Mouse (Mus musculus) liver, embryonic 16.5 days (tissue): ENCODE data around the gene Uqcc3. TPM values are rescaled to one million over a fixed set of nuclear protein-coding genes. Genes with fewer than 3 reads are reported as not detected.
A peak's percentile ranks its signal among the peaks of the same experiment; 100 is the strongest.
"Not testable (repeated sequence)": the region's sequence is repeated elsewhere in the genome, so short reads cannot be mapped to it uniquely, and the experiment has no call there.

Experiments
- ATAC-seq: fragments of 200-750 bp; cut with Nextera tagmentation; 2 replicates; pipeline ENCODE4 v1.8.0; 2017; ENCODE audit warnings: low read depth, mild to moderate bottlenecking, moderate number of reproducible peaks, moderate library complexity
- H3K27ac ChIP-seq: fragments of 300-500 bp; sonication (generic); 2 replicates; pipeline ENCODE4 v1.5.1; 2014; ENCODE audit warnings: mild to moderate bottlenecking, low read length
- H3K27me3 ChIP-seq: fragments of 300-500 bp; sonication (generic); 2 replicates; pipeline ENCODE4 v1.6.1; 2014; ENCODE audit warnings: low read depth, low read length, mixed read lengths; ENCODE audit not compliant: control insufficient read depth, insufficient read depth
- H3K36me3 ChIP-seq: fragments of 300-500 bp; sonication (generic); 2 replicates; pipeline ENCODE4 v1.6.1; 2014; ENCODE audit warnings: mild to moderate bottlenecking; ENCODE audit not compliant: control insufficient read depth, insufficient read depth
- H3K4me1 ChIP-seq: fragments of 300-500 bp; sonication (generic); 2 replicates; pipeline ENCODE4 v1.6.1; 2014; ENCODE audit warnings: low read depth, low read length, mixed read lengths; ENCODE audit not compliant: control insufficient read depth
- H3K4me2 ChIP-seq: fragments of 300-500 bp; sonication (generic); 2 replicates; pipeline ENCODE4 v1.6.1; 2014; ENCODE audit warnings: low read depth, low read length, mixed read lengths
- H3K4me3 ChIP-seq: fragments of 300-500 bp; sonication (generic); 2 replicates; pipeline ENCODE4 v1.5.1; 2014; ENCODE audit warnings: low read depth, mild to moderate bottlenecking, low read length
- H3K9ac ChIP-seq: fragments of 300-500 bp; sonication (generic); 2 replicates; pipeline ENCODE4 v1.6.1; 2014; ENCODE audit warnings: low read depth, low read length
- H3K9me3 ChIP-seq: fragments of 300-500 bp; sonication (generic); replicated peaks from 2 replicates; pipeline ENCODE4 v1.6.1; 2016; ENCODE audit warnings: low read length; ENCODE audit not compliant: control insufficient read depth
- WGBS: fragments of 180-500 bp; shearing (Covaris S2); extraction: QIAGEN DNeasy Blood & Tissue Kit; methylation state at CpG from one replicate; pipeline ENCODE4 v1.1.7; 2014; ENCODE audit not compliant: insufficient replicate concordance; 5-methylcytosine and 5-hydroxymethylcytosine counted together
- polyA plus RNA-seq: library from polyadenylated mRNA; unstranded; fragments of >200 nt; fragmentation: Nextera tagmentation; extraction: Ambion mirVana; gene quantifications from 2 replicates; pipeline ENCODE4 v1.2.1, GENCODE M21; 2015

The Uqcc3 gene
- polyA plus RNA-seq, 1 experiment from 2014 or later: 27.9 TPM

GRCm38 (mm10) chr19:8886916-8887584 is 6.3 kb upstream of the Uqcc3 start:
- Histone ChIP-seq H3K36me3 (no peaks in the 10 kb centered on the region), H3K9ac (no peak overlapping the region), H3K4me1 (peaks cover 12% of the 10 kb centered on the region), H3K27me3 (no peaks in the 10 kb centered on the region), H3K4me3 (peak overlapping the region; percentile 86; the same call in 1 of the 2 replicates), H3K4me2 (peak overlapping the region; percentile 84), H3K9me3 (no peaks in the 10 kb centered on the region), H3K27ac (no peak overlapping the region)
- ATAC-seq: no peak
- 38% methylated on average over 1 of the region's 1 CpGs for WGBS

- no peak within 1 kb of the TSS for H3K27ac ChIP-seq
- no peak for ATAC-seq
- H3K27me3 ChIP-seq: no peaks in the 10 kb centered on the region
- WGBS: 68% methylated on average over 3 of the region's 3 CpGs
- no peaks in the 10 kb centered on the region for H3K9me3 ChIP-seq
- H3K4me2 ChIP-seq: no peak within 1 kb of the TSS
- H3K4me3 ChIP-seq: no peak within 1 kb of the TSS
- no peak within 1 kb of the TSS for H3K9ac ChIP-seq
- no peaks in the 10 kb centered on the region for H3K36me3 ChIP-seq
- peaks cover 18% of the 10 kb centered on the region for H3K4me1 ChIP-seq
Measured at GRCm38 (mm10) chr19:8883616-8884015, 2.9 kb upstream of the Uqcc3 start, which contains the start of the genes Lbhd1 and Gm49403. TSS of gene Lbhd1 (plus strand) at chr19:8883732. TSS of gene Gm49403 (plus strand) at chr19:8883930.

- Histone ChIP-seq H3K4me2 (peak overlapping the region; percentile 87), H3K9ac (peak overlapping the region; percentile 93), H3K4me1 (peaks cover 13% of the 10 kb centered on the region), H3K4me3 (peak overlapping the region; percentile 89), H3K36me3 (peaks cover 10% of the 10 kb centered on the region), H3K27me3 (no peaks in the 10 kb centered on the region), H3K27ac (peak overlapping the region; percentile 81; the same call in 1 of the 2 replicates), H3K9me3 (no peaks in the 10 kb centered on the region)
- WGBS: 7% methylated on average over 3 of the region's 3 CpGs
- ATAC-seq: no peak
Measured at GRCm38 (mm10) chr19:8881034-8881392, 290 bp upstream of the Uqcc3 start.

GRCm38 (mm10) chr19:8875031-8875430 is 5.7 kb downstream of the Uqcc3 start:
- H3K27ac ChIP-seq: no peak overlapping the region
- no peak overlapping the region for H3K9ac ChIP-seq
- no peaks in the 10 kb centered on the region for H3K27me3 ChIP-seq
- H3K36me3 ChIP-seq: peaks cover 31% of the 10 kb centered on the region
- no peaks in the 10 kb centered on the region for H3K9me3 ChIP-seq
- ATAC-seq: no peak
- peaks cover 28% of the 10 kb centered on the region for H3K4me1 ChIP-seq
- no peak overlapping the region for H3K4me3 ChIP-seq
- 80% methylated on average over 7 of the region's 7 CpGs for WGBS
- H3K4me2 ChIP-seq: no peak overlapping the region

GRCm38 (mm10) chr19:8872266-8872840 is 8.4 kb downstream of the Uqcc3 start:
- Histone ChIP-seq H3K9me3 (no peaks in the 10 kb centered on the region), H3K27me3 (no peaks in the 10 kb centered on the region), H3K4me2 (peak overlapping the region; percentile 89), H3K27ac (peak overlapping the region; percentile 88), H3K9ac (peak overlapping the region; percentile 98), H3K36me3 (peaks cover 31% of the 10 kb centered on the region), H3K4me3 (peak overlapping the region; percentile 97), H3K4me1 (peaks cover 19% of the 10 kb centered on the region)
- ATAC-seq: no peak
- WGBS: 64% methylated on average over 10 of the region's 10 CpGs

- under 1% methylated on average over 59 of the region's 59 CpGs for WGBS
- Histone ChIP-seq H3K9me3 (no peaks in the 10 kb centered on the region), H3K9ac (peak within 1 kb of the TSS; percentile 98), H3K4me3 (peak within 1 kb of the TSS; percentile 97), H3K27me3 (no peaks in the 10 kb centered on the region), H3K36me3 (peaks cover 26% of the 10 kb centered on the region), H3K27ac (peak within 1 kb of the TSS; percentile 88), H3K4me2 (peak within 1 kb of the TSS; percentile 89), H3K4me1 (peaks cover 19% of the 10 kb centered on the region)
- peak; percentile 98 for ATAC-seq
Measured at GRCm38 (mm10) chr19:8871267-8872186, 9.2 kb downstream of the Uqcc3 start, which contains the start of gene Ubxn1. TSS of gene Ubxn1 (plus strand) at chr19:8871496.

GRCm38 (mm10) chr19:8870838-8871237 is 9.9 kb downstream of the Uqcc3 start:
- peak overlapping the region; percentile 89 for H3K4me2 ChIP-seq
- H3K4me3 ChIP-seq: peak overlapping the region; percentile 97
- ATAC-seq: no peak
- H3K4me1 ChIP-seq: peaks cover 19% of the 10 kb centered on the region
- no peaks in the 10 kb centered on the region for H3K27me3 ChIP-seq
- peak overlapping the region; percentile 98 for H3K9ac ChIP-seq
- no peaks in the 10 kb centered on the region for H3K9me3 ChIP-seq
- WGBS: 25% methylated on average over 9 of the region's 9 CpGs
- H3K36me3 ChIP-seq: peaks cover 20% of the 10 kb centered on the region
- H3K27ac ChIP-seq: peak overlapping the region; percentile 88

- Histone ChIP-seq H3K27ac (peak overlapping the region; percentile 88), H3K4me2 (peak overlapping the region; percentile 89), H3K36me3 (peaks cover 16% of the 10 kb centered on the region), H3K4me1 (peaks cover 19% of the 10 kb centered on the region), H3K4me3 (peak overlapping the region; percentile 97)
- H3K27me3 ChIP-seq, H3K9me3 ChIP-seq, H3K9ac ChIP-seq, ATAC-seq: not testable (repeated sequence)
- WGBS: 55% methylated on average over 3 of the region's 3 CpGs
Measured at GRCm38 (mm10) chr19:8870381-8870780, 10.3 kb downstream of the Uqcc3 start.
